Mouse (Mus musculus): ENCODE results near the gene Ccdc85b. TPM values are rescaled to one million over a fixed set of nuclear protein-coding genes. Genes with fewer than 3 reads are reported as not detected.

Gene Ccdc85b
- polyA plus RNA-seq, 1 experiment from 2014 or later, result 10.0 TPM

DNA sequence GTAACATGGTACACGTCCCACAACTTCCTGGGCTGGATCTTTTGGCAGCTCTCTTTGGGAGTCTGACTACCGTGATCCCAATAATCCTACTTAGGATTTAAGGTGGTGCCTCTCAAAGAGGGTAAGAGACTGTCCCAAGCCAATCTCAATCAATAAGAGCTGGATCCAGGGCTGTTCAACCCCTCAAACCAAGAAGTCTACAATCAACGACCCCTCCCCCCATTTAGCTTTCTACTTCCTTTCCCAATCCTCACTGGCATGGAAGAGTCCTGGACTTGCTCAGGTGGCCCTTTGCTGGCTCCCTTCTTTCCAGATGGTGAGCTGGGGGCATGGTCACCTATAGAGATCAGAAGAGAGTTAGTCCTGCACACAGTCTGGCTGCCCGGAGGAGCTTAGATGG is 29.1 kb upstream of the Ccdc85b start:
- no peak for TF ChIP-seq CTCF (IDR thresholded peaks at IDR 0.05; ENCODE audit: low read depth)
- Histone ChIP-seq H3K4me1 (ENCODE audit: insufficient read depth) (peaks cover 8% of the 10 kb centered on the region; the same call in 1 of the 2 replicates), H3K9ac (peak overlapping the region; percentile 64; the same call in 1 of the 2 replicates), H3K4me2 (peak overlapping the region; percentile 87), H3K27me3 (ENCODE audit: insufficient read depth, low read length) (no peaks in the 10 kb centered on the region), H3K36me3 (ENCODE audit: insufficient read depth) (peaks cover 44% of the 10 kb centered on the region), H3K27ac (ENCODE audit: low read depth) (no peak overlapping the region; the same call in 1 of the 2 replicates), H3K9me3 (ENCODE audit: low read depth, low read length) (no peaks in the 10 kb centered on the region), H3K4me3 (ENCODE audit: low read depth, low read length) (peak overlapping the region; percentile 57)
- WGBS, result 81% methylated on average over 4 of the region's 4 CpGs
- ATAC-seq (ENCODE audit: insufficient read depth) (no peak), DNase-seq (no peak)

DNA sequence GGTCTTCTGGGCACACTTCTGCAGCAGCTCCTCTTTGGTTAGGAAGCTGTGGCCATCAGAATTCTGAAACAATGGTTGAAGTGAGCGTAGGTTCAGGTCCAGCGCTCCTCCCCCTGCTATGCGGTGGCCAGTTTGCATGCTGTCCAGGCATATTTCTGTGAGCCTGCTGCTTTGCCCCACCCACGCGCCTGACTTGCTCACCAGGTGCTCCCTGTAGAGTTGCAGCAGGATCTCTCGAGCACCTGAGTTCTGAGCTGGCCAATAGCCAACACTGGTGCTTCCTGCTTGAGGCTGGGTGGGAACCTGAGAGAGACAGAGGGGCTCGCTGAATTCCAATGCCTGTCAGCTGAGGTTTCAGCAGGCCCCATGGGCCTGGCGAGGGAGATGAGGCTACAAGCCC is 28.6 kb upstream of the Ccdc85b start:
- TF ChIP-seq CTCF (IDR thresholded peaks at IDR 0.05; ENCODE audit: low read depth), result no peak
- no peaks in the 10 kb centered on the region for H3K9me3 ChIP-seq (ENCODE audit: low read depth, low read length)
- DNase-seq, result peak; percentile 68
- H3K9ac ChIP-seq, result no peak overlapping the region
- peaks cover 7% of the 10 kb centered on the region; the same call in 1 of the 2 replicates for H3K4me1 ChIP-seq (ENCODE audit: insufficient read depth)
- ATAC-seq (ENCODE audit: insufficient read depth), result no peak
- 66% methylated on average over 8 of the region's 8 CpGs for WGBS
- peaks cover 48% of the 10 kb centered on the region for H3K36me3 ChIP-seq (ENCODE audit: insufficient read depth)
- no peak overlapping the region for H3K4me3 ChIP-seq (ENCODE audit: low read depth, low read length)
- peak overlapping the region; percentile 87 for H3K4me2 ChIP-seq
- no peaks in the 10 kb centered on the region for H3K27me3 ChIP-seq (ENCODE audit: insufficient read depth, low read length)
- H3K27ac ChIP-seq (ENCODE audit: low read depth), result peak overlapping the region; percentile 18; the same call in 1 of the 2 replicates

DNA sequence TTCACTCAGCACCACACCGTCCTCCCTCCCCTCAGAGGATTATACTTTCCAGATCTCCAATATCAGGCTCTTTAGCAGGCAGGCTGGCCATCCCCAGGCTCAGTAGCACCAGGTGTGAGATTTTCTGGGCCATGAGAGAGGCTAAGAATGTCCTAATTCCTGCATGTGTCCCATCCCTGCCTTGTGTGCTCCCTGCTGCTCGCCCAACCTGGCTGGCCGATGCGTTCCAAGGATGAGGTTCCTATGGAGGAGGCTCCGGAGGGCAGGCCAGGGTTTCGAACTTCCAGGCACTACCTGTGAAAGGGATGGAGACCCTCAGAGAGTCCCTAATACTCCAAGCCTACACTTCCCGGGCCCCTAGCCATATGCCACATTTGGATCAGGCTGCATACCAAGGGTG is 28.1 kb upstream of the Ccdc85b start:
- Histone ChIP-seq H3K4me3 (ENCODE audit: low read depth, low read length) (no peak overlapping the region), H3K36me3 (ENCODE audit: insufficient read depth) (peaks cover 51% of the 10 kb centered on the region), H3K4me1 (ENCODE audit: insufficient read depth) (peaks cover 7% of the 10 kb centered on the region; the same call in 1 of the 2 replicates), H3K27me3 (ENCODE audit: insufficient read depth, low read length) (no peaks in the 10 kb centered on the region), H3K4me2 (no peak overlapping the region; the same call in 1 of the 2 replicates), H3K9ac (no peak overlapping the region), H3K27ac (ENCODE audit: low read depth) (peak overlapping the region; percentile 18; the same call in 1 of the 2 replicates), H3K9me3 (ENCODE audit: low read depth, low read length) (no peaks in the 10 kb centered on the region)
- no peak for DNase-seq
- TF ChIP-seq CTCF (IDR thresholded peaks at IDR 0.05; ENCODE audit: low read depth), result no peak
- 92% methylated on average over 7 of the region's 7 CpGs for WGBS
- no peak for ATAC-seq (ENCODE audit: insufficient read depth)

DNA sequence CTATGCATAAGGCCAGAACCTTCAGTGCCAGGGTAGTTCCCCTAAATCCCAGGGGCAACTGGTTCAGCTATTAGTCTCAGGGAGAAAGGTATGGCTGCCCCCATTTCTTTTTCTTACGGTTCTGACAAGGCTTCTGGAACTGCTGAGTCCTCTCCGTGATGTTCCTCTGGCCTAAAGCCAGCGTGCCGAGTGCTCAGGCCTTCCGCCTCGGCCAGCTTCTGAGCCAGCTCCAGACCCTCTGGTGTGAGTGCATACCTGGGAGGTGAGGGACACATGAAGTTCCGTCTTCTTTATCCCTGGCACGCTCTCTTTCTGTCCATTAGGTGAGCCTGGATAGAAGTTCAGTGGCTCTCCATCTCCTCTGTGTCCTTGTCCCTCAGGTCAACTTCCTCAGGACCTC is 27.7 kb upstream of the Ccdc85b start:
- no peak for ATAC-seq (ENCODE audit: insufficient read depth)
- no peaks in the 10 kb centered on the region for H3K27me3 ChIP-seq (ENCODE audit: insufficient read depth, low read length)

DNA sequence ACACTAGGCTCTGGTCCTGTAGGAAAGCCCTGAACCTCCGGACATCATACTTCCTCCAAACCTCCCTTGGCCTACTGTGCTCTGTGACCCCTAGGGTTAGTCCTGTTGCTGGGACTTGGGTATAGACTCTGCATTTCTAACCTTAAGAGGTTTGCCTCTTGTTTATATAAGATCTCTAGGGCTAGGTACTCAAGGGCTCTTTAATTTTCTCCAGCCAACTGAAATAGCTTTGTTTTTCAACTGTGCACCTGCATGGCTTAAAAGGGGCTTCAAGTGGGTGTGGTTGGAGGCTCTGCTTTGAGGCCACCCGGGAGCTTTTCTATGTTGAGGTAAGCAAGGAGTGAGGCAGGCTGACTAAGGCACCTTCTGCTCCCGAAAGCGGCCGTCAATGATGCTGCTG is 26.8 kb upstream of the Ccdc85b start:
- 72% methylated on average over 5 of the region's 5 CpGs for WGBS
- H3K4me3 ChIP-seq (ENCODE audit: low read depth, low read length), result no peak overlapping the region
- H3K4me2 ChIP-seq, result no peak overlapping the region
- peaks cover 63% of the 10 kb centered on the region for H3K36me3 ChIP-seq (ENCODE audit: insufficient read depth)
- 0 out of 2 replicates have a peak overlapping the region, but pooled peaks have one; percentile 45 for H3K27ac ChIP-seq (ENCODE audit: low read depth)
- ATAC-seq (ENCODE audit: insufficient read depth) (no peak), DNase-seq (no peak)
- H3K9ac ChIP-seq, result no peak overlapping the region
- H3K4me1 ChIP-seq (ENCODE audit: insufficient read depth), result peaks cover 7% of the 10 kb centered on the region; the same call in 1 of the 2 replicates
- H3K27me3 ChIP-seq (ENCODE audit: insufficient read depth, low read length), result no peaks in the 10 kb centered on the region
- no peaks in the 10 kb centered on the region for H3K9me3 ChIP-seq (ENCODE audit: low read depth, low read length)
- no peak for TF ChIP-seq CTCF (IDR thresholded peaks at IDR 0.05; ENCODE audit: low read depth)

More for the DNA sequence above, 27.7 kb upstream of the Ccdc85b start:
- H3K27ac ChIP-seq (ENCODE audit: low read depth), result 0 out of 2 replicates have a peak overlapping the region, but pooled peaks have one; percentile 45
- no peak overlapping the region for H3K4me3 ChIP-seq (ENCODE audit: low read depth, low read length)
- H3K9ac ChIP-seq, result no peak overlapping the region
- no peak for TF ChIP-seq CTCF (IDR thresholded peaks at IDR 0.05; ENCODE audit: low read depth)
- DNase-seq, result no peak
- H3K4me2 ChIP-seq, result no peak overlapping the region
- H3K36me3 ChIP-seq (ENCODE audit: insufficient read depth), result peaks cover 55% of the 10 kb centered on the region
- 76% methylated on average over 8 of the region's 8 CpGs for WGBS
- no peaks in the 10 kb centered on the region for H3K9me3 ChIP-seq (ENCODE audit: low read depth, low read length)
- peaks cover 7% of the 10 kb centered on the region; the same call in 1 of the 2 replicates for H3K4me1 ChIP-seq (ENCODE audit: insufficient read depth)

DNA sequence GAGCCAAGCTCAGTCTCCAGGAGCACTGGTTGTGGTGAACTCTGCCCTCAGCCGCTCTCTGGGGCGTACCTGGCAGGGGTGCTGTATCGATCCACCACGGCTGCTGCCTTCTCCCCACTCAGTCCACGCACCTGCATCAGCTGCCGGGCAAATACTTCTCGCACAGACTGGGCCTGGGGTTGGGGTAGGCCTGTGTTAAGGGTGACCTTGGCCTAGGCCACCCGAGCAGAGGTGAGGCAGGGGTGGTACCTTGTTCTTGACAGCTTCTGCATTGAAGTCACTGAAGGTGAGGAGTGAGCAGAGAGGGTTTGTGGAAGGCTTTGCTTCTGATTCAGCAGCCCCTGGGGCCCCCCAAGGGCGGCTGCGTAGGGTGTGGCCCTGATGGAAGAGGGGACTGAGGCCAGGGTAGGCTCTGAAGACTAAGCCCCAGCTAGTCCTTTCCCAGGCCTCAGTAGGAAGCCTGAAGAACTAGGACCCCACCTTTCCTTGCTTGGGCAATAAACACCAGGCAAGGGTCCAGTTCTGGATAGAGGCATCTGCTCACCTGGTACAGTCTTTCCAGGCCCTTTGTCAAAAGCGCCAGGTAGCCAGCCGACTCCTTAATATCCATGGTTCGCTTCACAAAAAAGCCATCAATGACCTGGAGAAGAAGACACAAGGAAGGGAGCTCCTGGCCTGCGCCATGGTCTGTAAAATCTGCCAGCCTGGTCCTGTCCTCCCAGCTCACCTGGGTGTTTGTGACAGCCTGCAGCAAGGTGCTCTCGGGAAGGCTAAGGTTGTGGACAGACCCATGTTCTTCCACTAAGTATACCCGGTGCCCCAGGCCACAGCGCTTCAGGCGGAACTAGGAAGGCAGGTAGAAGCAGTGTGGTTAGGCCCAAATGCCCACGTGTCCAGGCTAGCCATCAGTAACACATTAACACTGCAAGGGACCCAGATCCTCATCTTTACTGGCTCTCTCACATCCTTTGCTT is 26.0 kb upstream of the Ccdc85b start:
- H3K4me1 ChIP-seq (ENCODE audit: insufficient read depth), result peaks cover 7% of the 10 kb centered on the region; the same call in 1 of the 2 replicates
- no peak overlapping the region for H3K4me2 ChIP-seq
- H3K4me3 ChIP-seq (ENCODE audit: low read depth, low read length), result no peak overlapping the region
- DNase-seq (no peak), ATAC-seq (ENCODE audit: insufficient read depth) (no peak)
- H3K36me3 ChIP-seq (ENCODE audit: insufficient read depth), result peaks cover 71% of the 10 kb centered on the region
- no peaks in the 10 kb centered on the region for H3K27me3 ChIP-seq (ENCODE audit: insufficient read depth, low read length)
- H3K9ac ChIP-seq, result no peak overlapping the region
- H3K27ac ChIP-seq (ENCODE audit: low read depth), result no peak overlapping the region
- no peak for TF ChIP-seq CTCF (IDR thresholded peaks at IDR 0.05; ENCODE audit: low read depth)
- WGBS, result 91% methylated on average over 19 of the region's 19 CpGs
- H3K9me3 ChIP-seq (ENCODE audit: low read depth, low read length), result no peaks in the 10 kb centered on the region

DNA sequence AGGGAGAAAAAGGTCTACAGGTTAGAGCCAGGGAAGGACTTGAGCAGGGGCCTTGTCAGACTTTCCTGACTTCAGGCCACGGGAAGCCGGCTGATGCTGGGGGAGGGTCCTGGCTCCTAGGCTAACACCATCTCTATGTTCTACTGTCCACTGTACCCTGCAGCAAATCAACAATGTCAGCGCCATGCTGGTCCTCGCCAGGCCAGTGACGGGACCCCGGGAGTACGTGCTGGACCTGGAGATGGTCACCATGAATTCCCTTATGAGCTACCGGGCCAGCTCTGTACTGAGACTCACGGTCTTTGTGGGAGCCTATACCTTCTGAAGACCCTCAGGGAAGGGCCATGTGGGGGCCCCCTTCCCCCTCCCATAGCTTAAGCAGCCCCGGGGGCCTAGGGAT is 23.7 kb upstream of the Ccdc85b start:
- no peaks in the 10 kb centered on the region for H3K9me3 ChIP-seq (ENCODE audit: low read depth, low read length)
- WGBS, result 88% methylated on average over 10 of the region's 10 CpGs
- no peak overlapping the region for H3K4me2 ChIP-seq
- no peak overlapping the region for H3K4me3 ChIP-seq (ENCODE audit: low read depth, low read length)
- no peaks in the 10 kb centered on the region for H3K27me3 ChIP-seq (ENCODE audit: insufficient read depth, low read length)
- no peak for TF ChIP-seq CTCF (IDR thresholded peaks at IDR 0.05; ENCODE audit: low read depth)
- H3K36me3 ChIP-seq (ENCODE audit: insufficient read depth), result peaks cover 90% of the 10 kb centered on the region
- no peak overlapping the region for H3K9ac ChIP-seq
- no peak overlapping the region for H3K27ac ChIP-seq (ENCODE audit: low read depth)
- DNase-seq (no peak), ATAC-seq (ENCODE audit: insufficient read depth) (no peak)
- H3K4me1 ChIP-seq (ENCODE audit: insufficient read depth), result 0 out of 2 replicates have a peak, but pooled peaks cover 6% of the 10 kb centered on the region

Measured in lung, embryonic 14.5 days (tissue).